Mouse (Mus musculus): Measurements from ENCODE around the gene Gm15217.

The Gm15217 gene

GRCm38 (mm10) chr14:46379285-46379684 lies at the start of gene Gm15217:
Gene Gm15217 (plus strand): TSS chr14:46379414.
- in situ Hi-C loops (cut with MboI, MseI): no loop called here

GRCm38 (mm10) chr14:46333421-46334237 lies 45.6 kb upstream of the Gm15217 start:
- in situ Hi-C loops (cut with MboI, MseI): loop anchor here (10.0 kb wide), 1 partner anchor 329 kb away; no protein-coding TSS in a partner anchor

- in situ Hi-C loops (cut with MboI, MseI): loop anchor here (10.0 kb wide), 1 partner anchor 334 kb away; no protein-coding TSS in a partner anchor
Observed at GRCm38 (mm10) chr14:46338801-46339200, 40.4 kb upstream of the Gm15217 start.

GRCm38 (mm10) chr14:46344750-46345149 lies 34.5 kb upstream of the Gm15217 start:
- in situ Hi-C loops (cut with MboI, MseI): no loop called here

GRCm38 (mm10) chr14:46357286-46357685 lies 21.9 kb upstream of the Gm15217 start:
- in situ Hi-C loops (cut with MboI, MseI): no loop called here

- in situ Hi-C loops (cut with MboI, MseI): no loop called here
Observed at GRCm38 (mm10) chr14:46357696-46358095, 21.5 kb upstream of the Gm15217 start.

- in situ Hi-C loops (cut with MboI, MseI): no loop called here
Observed at GRCm38 (mm10) chr14:46363209-46363608, 16.0 kb upstream of the Gm15217 start.

- in situ Hi-C loops (cut with MboI, MseI): no loop called here
Observed at GRCm38 (mm10) chr14:46372452-46372851, 6.8 kb upstream of the Gm15217 start.

GRCm38 (mm10) chr14:46375796-46376195 lies 3.4 kb upstream of the Gm15217 start:
- in situ Hi-C loops (cut with MboI, MseI): no loop called here

GRCm38 (mm10) chr14:46380286-46380721 lies 1.1 kb downstream of the Gm15217 start:
- in situ Hi-C loops (cut with MboI, MseI): no loop called here

GRCm38 (mm10) chr14:46381457-46381856 lies 2.2 kb downstream of the Gm15217 start:
- in situ Hi-C loops (cut with MboI, MseI): no loop called here

- in situ Hi-C loops (cut with MboI, MseI): no loop called here
Observed at GRCm38 (mm10) chr14:46384946-46385691, 5.9 kb downstream of the Gm15217 start.

GRCm38 (mm10) chr14:46385701-46386477 lies 6.7 kb downstream of the Gm15217 start:
- in situ Hi-C loops (cut with MboI, MseI): no loop called here

GRCm38 (mm10) chr14:46386478-46387356 lies 7.5 kb downstream of the Gm15217 start:
- in situ Hi-C loops (cut with MboI, MseI): no loop called here

- in situ Hi-C loops (cut with MboI, MseI): no loop called here
Observed at GRCm38 (mm10) chr14:46387357-46387671, 8.1 kb downstream of the Gm15217 start.

GRCm38 (mm10) chr14:46387821-46388481 lies 8.7 kb downstream of the Gm15217 start:
- in situ Hi-C loops (cut with MboI, MseI): no loop called here

- in situ Hi-C loops (cut with MboI, MseI): no loop called here
Observed at GRCm38 (mm10) chr14:46388636-46389035, 9.4 kb downstream of the Gm15217 start.

GRCm38 (mm10) chr14:46389438-46390248 lies 10.4 kb downstream of the Gm15217 start:
- in situ Hi-C loops (cut with MboI, MseI): no loop called here

GRCm38 (mm10) chr14:46390249-46390775 lies 11.1 kb downstream of the Gm15217 start, which contains the start of gene Bmp4:
Gene Bmp4 (minus strand): TSS chr14:46390669.
- in situ Hi-C loops (cut with MboI, MseI): no loop called here
